Mouse (Mus musculus) right cerebral cortex, postnatal 25 days (tissue): ENCODE results near the gene Zbtb16.
A peak's percentile ranks its signal among the peaks of the same experiment; 100 is the strongest.

Experiments
- DNase-seq: peaks from one replicate; pipeline ENCODE4 v3.0.0; 2022

The Zbtb16 gene

GRCm38 (mm10) chr9:48724733-48725132, 111.3 kb downstream of the Zbtb16 start:
- DNase-seq = no peak

- DNase-seq = peak; percentile 54
Observed at GRCm38 (mm10) chr9:48723511-48724304, 112.3 kb downstream of the Zbtb16 start.

GRCm38 (mm10) chr9:48723025-48723424, 113.0 kb downstream of the Zbtb16 start:
- no peak for DNase-seq

- no peak for DNase-seq
Observed at GRCm38 (mm10) chr9:48722261-48722920, 113.6 kb downstream of the Zbtb16 start.

- no peak for DNase-seq
Observed at GRCm38 (mm10) chr9:48721655-48722054, 114.4 kb downstream of the Zbtb16 start.

- DNase-seq = no peak
Observed at GRCm38 (mm10) chr9:48721172-48721571, 114.8 kb downstream of the Zbtb16 start.

GRCm38 (mm10) chr9:48720251-48720963, 115.6 kb downstream of the Zbtb16 start:
- DNase-seq = no peak

GRCm38 (mm10) chr9:48719619-48720018, 116.4 kb downstream of the Zbtb16 start:
- DNase-seq = no peak

- no peak for DNase-seq
Observed at GRCm38 (mm10) chr9:48716549-48716948, 119.5 kb downstream of the Zbtb16 start.

GRCm38 (mm10) chr9:48715042-48715441, 121.0 kb downstream of the Zbtb16 start:
- DNase-seq = no peak

GRCm38 (mm10) chr9:48713779-48714178, 122.2 kb downstream of the Zbtb16 start:
- DNase-seq = no peak

- no peak for DNase-seq
Observed at GRCm38 (mm10) chr9:48712985-48713765, 122.8 kb downstream of the Zbtb16 start.

GRCm38 (mm10) chr9:48711826-48712225, 124.2 kb downstream of the Zbtb16 start:
- no peak for DNase-seq

- no peak for DNase-seq
Observed at GRCm38 (mm10) chr9:48711296-48711781, 124.7 kb downstream of the Zbtb16 start.

GRCm38 (mm10) chr9:48710355-48711295, 125.4 kb downstream of the Zbtb16 start:
- DNase-seq = no peak

GRCm38 (mm10) chr9:48707824-48708229, 128.2 kb downstream of the Zbtb16 start:
- DNase-seq = no peak

- DNase-seq = no peak
Observed at GRCm38 (mm10) chr9:48707134-48707823, 128.7 kb downstream of the Zbtb16 start.

GRCm38 (mm10) chr9:48701296-48701695, 134.7 kb downstream of the Zbtb16 start:
- no peak for DNase-seq

GRCm38 (mm10) chr9:48700871-48701270, 135.2 kb downstream of the Zbtb16 start:
- DNase-seq = no peak

- no peak for DNase-seq
Observed at GRCm38 (mm10) chr9:48697470-48697815, 138.6 kb downstream of the Zbtb16 start.
